Mouse (Mus musculus): ENCODE data around the gene Hoxb3. TPM values are rescaled to one million over a fixed set of nuclear protein-coding genes. Genes with fewer than 3 reads are reported as not detected.

Gene Hoxb3
- total RNA-seq, 2 experiments from 2014 or later = 15.7 to 20.2 TPM

DNA sequence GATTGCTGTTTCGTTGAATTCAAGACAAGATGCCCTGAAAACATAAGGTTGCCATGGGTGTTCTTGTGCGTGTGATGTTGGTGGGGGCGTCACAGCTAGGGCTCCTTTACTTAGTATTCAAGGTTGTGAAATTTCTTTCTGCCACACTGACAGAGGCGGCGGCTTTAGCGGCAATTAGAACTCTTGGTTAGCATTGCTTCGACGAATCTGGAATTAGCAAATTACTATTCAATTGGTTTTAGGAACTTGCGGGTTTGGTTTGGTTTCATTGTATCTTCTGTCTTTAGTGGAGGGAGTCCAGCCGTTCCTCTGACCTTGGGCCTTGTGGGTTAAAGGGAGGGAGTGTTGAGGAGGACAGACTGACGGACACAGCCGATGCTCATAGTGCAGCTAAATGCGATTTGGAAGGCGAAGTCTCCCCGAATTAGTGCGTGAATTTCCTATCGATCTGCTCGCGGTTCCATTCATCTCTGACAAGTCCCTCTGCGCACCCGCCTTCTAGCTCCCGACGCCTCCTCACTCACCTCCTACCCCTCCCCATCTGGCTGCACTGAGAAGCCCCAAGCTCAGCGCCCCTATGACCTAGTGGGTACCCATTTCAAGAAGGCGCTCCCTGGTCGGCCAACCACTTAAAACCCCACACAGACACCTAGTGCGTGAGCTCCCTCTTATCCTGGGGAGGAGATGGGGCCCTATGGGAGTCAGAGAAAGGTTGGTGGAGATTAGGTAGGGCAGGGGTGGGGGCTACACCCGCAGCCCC, 5.3 kb upstream of the Hoxb3 start, which contains the start of gene Hoxb4:
Hoxb4 (plus strand) TSS at position 660 of the 760 bp plus-strand sequence.
- DNase-seq = no peak

DNA sequence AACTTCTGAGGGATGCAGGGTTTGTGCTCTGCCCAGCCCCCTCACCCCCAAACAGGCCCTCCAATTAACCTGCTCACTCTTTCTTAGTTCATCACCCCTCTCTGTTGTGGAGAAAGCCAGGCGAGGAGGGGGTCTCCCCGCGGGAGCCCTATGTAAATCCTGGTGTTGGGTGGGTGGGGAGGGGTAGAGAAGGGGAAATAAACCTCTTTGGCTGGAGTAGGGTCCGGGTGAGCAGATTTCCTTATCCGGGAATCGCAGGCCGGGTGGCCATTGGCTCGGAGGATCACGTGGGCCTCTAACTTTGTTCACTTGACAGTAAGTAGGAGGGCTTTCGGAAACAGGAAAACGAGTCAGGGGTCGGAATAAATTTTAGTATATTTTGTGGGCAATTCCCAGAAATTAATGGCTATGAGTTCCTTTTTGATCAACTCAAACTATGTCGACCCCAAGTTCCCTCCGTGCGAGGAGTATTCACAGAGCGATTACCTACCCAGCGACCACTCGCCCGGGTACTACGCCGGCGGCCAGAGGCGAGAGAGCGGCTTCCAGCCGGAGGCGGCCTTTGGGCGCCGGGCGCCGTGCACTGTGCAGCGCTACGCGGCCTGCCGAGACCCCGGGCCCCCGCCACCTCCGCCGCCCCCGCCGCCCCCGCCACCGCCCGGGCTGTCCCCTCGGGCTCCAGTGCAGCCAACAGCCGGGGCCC, 4.6 kb upstream of the Hoxb3 start:
- peak; percentile 90 to 91 for DNase-seq

- peak in 1 of 2 experiments; percentile 56 for DNase-seq
Observed at GRCm38 (mm10) chr11:96319071-96319902, 3.8 kb upstream of the Hoxb3 start.

DNA sequence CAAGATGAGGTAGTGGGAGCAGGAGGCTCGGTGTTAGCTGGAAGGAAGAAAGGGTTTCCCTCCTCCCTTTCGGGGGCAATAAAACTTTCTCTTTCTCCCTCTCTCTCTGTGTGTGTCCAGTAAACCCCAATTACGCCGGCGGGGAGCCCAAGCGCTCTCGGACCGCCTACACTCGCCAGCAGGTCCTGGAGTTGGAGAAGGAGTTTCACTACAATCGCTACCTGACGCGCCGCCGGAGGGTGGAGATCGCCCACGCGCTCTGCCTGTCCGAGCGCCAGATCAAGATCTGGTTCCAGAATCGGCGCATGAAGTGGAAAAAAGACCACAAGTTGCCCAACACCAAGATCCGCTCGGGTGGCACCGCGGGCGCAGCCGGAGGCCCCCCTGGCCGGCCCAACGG, 3.2 kb upstream of the Hoxb3 start:
- DNase-seq = peak in 1 of 2 experiments; percentile 68

DNA sequence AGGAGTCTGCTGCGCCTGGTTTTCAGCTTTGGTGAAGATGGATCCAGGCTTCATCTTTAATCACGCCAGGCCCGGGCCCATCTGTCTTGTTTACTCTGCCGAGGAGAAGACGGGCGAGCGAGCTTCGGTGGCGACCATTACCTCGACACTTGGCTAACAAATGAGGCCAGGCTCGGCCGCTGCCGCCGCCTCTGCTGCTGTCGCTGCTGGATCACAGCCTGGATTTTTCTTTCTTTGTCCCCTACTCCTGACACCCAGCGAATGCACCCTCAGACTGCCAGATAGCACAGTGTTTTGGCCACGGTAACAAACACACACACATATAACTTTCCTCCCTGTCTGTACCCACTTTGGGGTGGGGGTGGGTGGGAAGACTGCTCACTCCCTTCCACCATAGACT, 2.4 kb upstream of the Hoxb3 start:
- no peak for DNase-seq

- no peak for DNase-seq
Observed at GRCm38 (mm10) chr11:96321846-96322245, 1.3 kb upstream of the Hoxb3 start.

GRCm38 (mm10) chr11:96322738-96323137, 388 bp upstream of the Hoxb3 start:
- no peak for DNase-seq

GRCm38 (mm10) chr11:96324125-96324524, 999 bp downstream of the Hoxb3 start:
- DNase-seq = no peak

- DNase-seq = no peak
Observed at GRCm38 (mm10) chr11:96324965-96325364, 1.8 kb downstream of the Hoxb3 start.

GRCm38 (mm10) chr11:96325747-96326212, 2.7 kb downstream of the Hoxb3 start:
- DNase-seq = peak in 1 of 2 experiments; percentile 51

GRCm38 (mm10) chr11:96326705-96327104, 3.6 kb downstream of the Hoxb3 start:
- no peak for DNase-seq

- no peak for DNase-seq
Observed at GRCm38 (mm10) chr11:96327122-96327521, 4.0 kb downstream of the Hoxb3 start.

- DNase-seq = no peak
Observed at GRCm38 (mm10) chr11:96327750-96328149, 4.6 kb downstream of the Hoxb3 start.

- DNase-seq = no peak
Observed at GRCm38 (mm10) chr11:96328605-96329004, 5.5 kb downstream of the Hoxb3 start.

GRCm38 (mm10) chr11:96332105-96332504, 9.0 kb downstream of the Hoxb3 start:
- no peak for DNase-seq

GRCm38 (mm10) chr11:96332618-96333032, 9.5 kb downstream of the Hoxb3 start:
- DNase-seq = no peak

- no peak for DNase-seq
Observed at GRCm38 (mm10) chr11:96333241-96334001, 10.3 kb downstream of the Hoxb3 start.

GRCm38 (mm10) chr11:96334002-96334364, 10.9 kb downstream of the Hoxb3 start:
- no peak for DNase-seq

GRCm38 (mm10) chr11:96334998-96335397, 11.9 kb downstream of the Hoxb3 start:
- DNase-seq = no peak

- DNase-seq = peak; percentile 39 to 42
Observed at GRCm38 (mm10) chr11:96336597-96336996, 13.5 kb downstream of the Hoxb3 start.

DNA sequence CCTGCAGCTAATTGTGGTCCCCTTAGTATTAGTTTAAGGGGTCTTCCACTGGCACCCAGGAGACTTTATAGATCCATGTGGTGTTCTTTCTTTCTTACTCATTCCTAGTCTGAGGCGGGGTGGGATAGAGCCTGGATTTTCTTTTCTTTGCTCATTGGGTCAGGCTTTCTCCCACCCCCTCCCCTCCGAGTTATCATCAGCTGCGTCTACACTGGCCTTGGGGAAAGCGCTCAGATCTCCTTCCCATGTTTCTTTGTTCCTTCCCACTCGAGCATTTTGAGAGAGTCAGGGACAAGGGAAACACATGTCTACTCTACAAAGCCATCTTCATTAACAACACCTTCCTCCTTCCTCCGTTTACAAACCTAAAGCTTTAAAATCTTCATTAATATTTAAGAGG, 13.9 kb downstream of the Hoxb3 start:
- DNase-seq = peak; percentile 18 to 30

All from adrenal gland, postnatal 36 days (tissue).